Comparison of ENCODE assay signal across 8 mouse cellular contexts in the genomic region with DNA sequence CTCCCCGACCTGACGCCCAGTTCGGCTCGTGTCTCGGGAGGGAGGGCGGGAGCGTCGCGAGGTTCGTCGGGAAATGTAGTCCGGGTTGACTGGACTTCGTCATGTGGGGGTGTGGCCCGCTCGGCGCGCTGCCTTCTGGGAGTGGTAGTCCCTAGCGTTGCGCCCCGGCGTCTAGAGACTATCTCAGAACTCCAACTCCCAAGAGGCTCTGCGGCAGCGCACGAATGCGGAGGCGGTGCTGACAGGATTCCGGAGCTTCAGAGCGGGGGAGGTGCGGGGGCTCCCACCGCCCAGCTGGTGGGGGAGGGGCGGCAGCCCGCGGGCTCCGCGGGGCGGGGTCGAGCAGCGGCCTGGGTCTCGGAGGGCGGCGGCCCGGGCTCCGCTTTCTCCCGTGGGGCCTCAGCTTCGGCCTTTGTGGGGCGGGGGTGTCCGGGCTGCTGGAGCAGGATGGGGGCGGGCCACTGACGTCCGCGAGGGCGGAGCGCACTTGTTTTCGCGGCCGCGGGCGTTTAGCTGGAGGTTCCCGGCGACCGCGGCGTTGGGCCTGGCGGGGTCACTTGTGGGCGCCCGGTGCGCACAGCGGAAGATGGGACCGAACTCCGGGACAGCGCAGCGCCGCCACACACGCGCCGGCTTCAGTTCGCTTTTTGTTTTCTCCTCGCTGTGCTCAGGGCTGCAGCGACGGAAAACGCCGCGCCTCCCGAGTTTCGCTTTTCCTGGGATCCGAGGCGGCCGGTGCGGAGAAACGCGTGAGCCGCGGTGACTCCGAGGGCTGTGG. TPM values are rescaled to one million over a fixed set of nuclear protein-coding genes. Genes with fewer than 3 reads are reported as not detected.
DNase-seq lines count a peak whose midpoint lies in the region; ATAC-seq lines count a peak whose summit lies in the region.

A gene (minus strand): TSS at position 86 of the 778 bp plus-strand sequence.

- peak within 1 kb of the TSS; percentile 92 for H3K4me3 ChIP-seq in intestine, embryonic 14.5 days (ENCODE audit: low read depth, low read length)

- ATAC-seq in intestine, embryonic 14.5 days (replicated peaks; ENCODE audit: low FRiP score, low TSS enrichment, low read depth), result peak; percentile 96

- peaks cover 9% of the 10 kb centered on the region; the same call in 1 of the 2 replicates for H3K4me1 ChIP-seq in intestine, embryonic 14.5 days (replicated peaks; ENCODE audit: control insufficient read depth, insufficient read depth, low read length)

- no peaks in the 10 kb centered on the region for H3K27me3 ChIP-seq in intestine, embryonic 14.5 days (replicated peaks; ENCODE audit: control insufficient read depth, insufficient read depth, low read length)

- H3K36me3 ChIP-seq in intestine, embryonic 14.5 days (ENCODE audit: control insufficient read depth, insufficient read depth, low read length), result peaks cover 14% of the 10 kb centered on the region

- H3K4me2 ChIP-seq in intestine, embryonic 14.5 days (ENCODE audit: low read length), result peak within 1 kb of the TSS; percentile 70

- peak; percentile 93 to 95 for DNase-seq in adrenal gland, adult 18-20 months (ENCODE audit: low spot score in 2 of 2)
- peak; percentile 100 for DNase-seq in embryo, embryonic 11 days
- DNase-seq in gastrocnemius, postnatal 25 days, result peak; percentile 99
- DNase-seq in intestine, embryonic 14.5 days (ENCODE audit: low spot score), result peak; percentile 98
- peak; percentile 99 for DNase-seq in left cerebral cortex, postnatal 14 days (ENCODE audit: low spot score in 2 of 2)
- DNase-seq in mesoderm, embryonic 11.5 days (ENCODE audit: low read depth, low spot score), result peak; percentile 100
- peak; percentile 99 for DNase-seq in right cerebral cortex, postnatal 36 days (ENCODE audit: low spot score in 2 of 2)
- DNase-seq in yolk sac, embryonic 10.5 days (ENCODE audit: low spot score), result peak; percentile 100

- no peaks in the 10 kb centered on the region for H3K9me3 ChIP-seq in intestine, embryonic 14.5 days (ENCODE audit: control insufficient read depth, low read length)

- H3K9ac ChIP-seq in intestine, embryonic 14.5 days (ENCODE audit: low read length), result peak within 1 kb of the TSS; percentile 87

- intact Hi-C loops in left cerebral cortex, postnatal 14 days (cut with DNase I), result no loop called here

- H3K27ac ChIP-seq in intestine, embryonic 14.5 days (ENCODE audit: low read depth), result peak within 1 kb of the TSS; percentile 82

- under 1% methylated on average over 83 of the region's 94 CpGs for WGBS in intestine, embryonic 14.5 days

RNA-seq across cellular contexts. Expression of the gene that starts here (rescaled TPM):
- total RNA-seq in adrenal gland, adult 18-20 months (2021), result 10 to 100 TPM; 12.4 to 13.2 TPM
- total RNA-seq in gastrocnemius, postnatal 25 days (2021), result 1 to 10 TPM; 2.8 to 3.4 TPM
- 23.1 and 24.5 TPM in 2 replicates for polyA plus RNA-seq in intestine, embryonic 14.5 days (2014; fragmentation: Nextera tagmentation; extraction: Ambion mirVana)
- 10 to 100 TPM; 14.2 to 14.4 TPM for total RNA-seq in left cerebral cortex, postnatal 14 days (2021)

Comparison
In these comparisons a context has a peak if more than half of its experiments do, and no peak if none do; other contexts are left out.
1. Peak in every context shown above with its lines: DNase-seq, ATAC-seq, H3K4me3 ChIP-seq and H3K27ac ChIP-seq.